Mouse (Mus musculus) adrenal gland (tissue): ENCODE measurements at regions not wholly inside any gene's neighbourhood (a gene's known extent, or its start where the extent isn't known, plus 50 kb on each side); places are given as distances from the start of the nearest gene placed in this dataset.

Source experiments
- intact Hi-C: fragments of 180-260 bp; cut with DNase I; formaldehyde crosslinking; loops from one replicate; pipeline ENCODE4 v1.15.1; 2025

GRCm38 (mm10) chr8:53749263-53749662, 110.4 kb upstream of the Neil3 start:
- intact Hi-C loops, result no loop called here

DNA sequence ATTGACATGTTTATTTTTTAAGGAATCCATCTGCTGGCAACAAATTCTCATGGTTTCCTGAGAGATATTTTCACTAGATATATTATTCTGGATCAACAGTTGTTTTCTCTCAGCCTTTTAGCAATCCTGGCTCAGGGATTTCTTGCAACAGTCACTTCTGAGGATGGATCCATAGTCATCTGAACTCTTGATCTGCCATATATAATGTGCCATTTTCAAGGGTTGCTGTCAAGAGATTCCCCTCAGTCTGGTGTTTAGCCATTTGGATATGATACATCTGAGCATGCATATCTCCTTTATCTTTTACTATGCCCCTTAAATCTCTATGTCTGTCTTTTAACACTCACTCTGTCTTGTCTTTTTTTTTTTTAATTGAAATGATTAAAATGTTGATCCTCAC, 130.3 kb upstream of the Neil3 start:
- intact Hi-C loops, result no loop called here

GRCm38 (mm10) chr8:53775511-53775910, 136.6 kb upstream of the Neil3 start:
- intact Hi-C loops, result no loop called here

- intact Hi-C loops, result no loop called here
Observed at GRCm38 (mm10) chr8:53780886-53781285, 142.0 kb upstream of the Neil3 start.

DNA sequence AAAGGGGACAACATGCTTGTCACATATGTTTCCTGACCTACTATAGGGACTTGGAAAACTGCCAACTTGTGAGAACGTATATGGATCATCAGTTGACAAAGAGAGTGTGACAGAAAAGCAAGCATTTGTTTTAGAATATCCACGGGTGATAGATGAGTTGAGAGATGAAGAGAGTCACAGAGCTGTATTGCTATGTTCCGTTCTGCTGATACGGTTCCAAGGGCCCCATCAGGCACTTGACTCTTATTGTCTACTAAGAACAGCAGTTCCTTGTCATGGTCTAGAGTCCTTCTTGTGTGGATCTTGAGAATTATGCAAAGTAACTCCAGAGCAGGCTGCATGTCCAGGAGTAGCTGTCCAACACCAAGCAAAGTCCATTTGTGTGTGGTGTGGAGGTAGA, 143.0 kb upstream of the Neil3 start:
- intact Hi-C loops, result no loop called here

DNA sequence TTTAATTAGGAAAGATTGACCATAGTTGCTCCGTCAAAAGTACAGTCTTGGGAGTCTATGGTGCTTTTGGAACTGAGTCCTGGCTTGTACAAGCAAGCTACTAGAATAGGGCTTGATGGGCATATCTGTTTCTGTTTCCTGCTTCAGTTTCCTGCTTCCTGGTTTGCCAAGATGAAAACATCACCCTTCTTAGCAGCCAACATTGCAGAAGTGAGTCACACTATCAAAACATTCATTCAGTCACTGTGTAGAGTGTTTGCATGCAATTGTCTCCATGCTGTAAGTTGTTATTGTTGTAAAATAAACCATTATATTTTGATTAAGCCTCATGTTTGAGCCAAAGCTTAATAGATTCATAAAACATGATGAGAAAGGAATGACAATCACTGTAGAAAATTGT, 149.3 kb upstream of the Neil3 start:
- intact Hi-C loops, result no loop called here

DNA sequence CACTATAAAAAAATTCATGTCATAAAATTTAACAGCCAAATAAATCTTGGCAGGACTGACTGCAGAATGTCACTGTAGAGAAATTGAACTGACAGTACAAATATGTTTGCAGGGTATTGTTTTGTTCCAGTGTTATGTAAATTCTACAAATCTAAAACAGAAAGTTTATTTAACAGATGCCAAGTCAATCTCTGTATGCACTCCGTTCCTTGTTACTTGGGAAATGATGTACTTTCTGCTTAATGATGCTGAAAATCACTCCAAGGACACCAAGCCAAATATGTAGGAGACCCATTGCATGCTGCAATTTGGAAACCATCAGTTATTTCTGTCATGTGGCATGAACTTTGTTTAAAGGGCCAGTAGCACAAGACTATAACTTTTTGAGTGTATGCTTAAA, 182.3 kb upstream of the Neil3 start:
- intact Hi-C loops, result no loop called here

GRCm38 (mm10) chr8:53827395-53827794, 188.5 kb upstream of the Neil3 start:
- intact Hi-C loops, result no loop called here

- intact Hi-C loops, result no loop called here
Observed at GRCm38 (mm10) chr8:53847821-53848220, 209.0 kb upstream of the Neil3 start.

DNA sequence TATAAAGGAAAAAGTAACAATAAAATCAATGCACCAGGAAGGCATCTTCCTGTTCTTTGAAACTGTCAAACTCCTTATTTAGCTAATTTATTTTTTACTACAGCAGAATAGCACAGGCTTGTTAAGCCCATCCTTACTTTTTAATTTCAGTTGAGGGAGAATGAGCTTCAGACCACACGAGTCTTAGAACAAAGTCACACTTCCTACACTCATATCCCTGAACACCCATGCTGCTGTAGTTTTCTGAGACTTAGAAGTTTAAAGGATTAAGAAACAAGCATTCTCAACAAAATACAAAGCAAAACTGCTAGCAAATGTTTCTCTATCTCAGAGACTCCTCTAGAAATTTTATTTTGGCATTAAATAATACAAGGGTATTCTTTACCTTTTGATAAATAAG, 208.8 kb upstream of the Vegfc start:
- intact Hi-C loops, result no loop called here

DNA sequence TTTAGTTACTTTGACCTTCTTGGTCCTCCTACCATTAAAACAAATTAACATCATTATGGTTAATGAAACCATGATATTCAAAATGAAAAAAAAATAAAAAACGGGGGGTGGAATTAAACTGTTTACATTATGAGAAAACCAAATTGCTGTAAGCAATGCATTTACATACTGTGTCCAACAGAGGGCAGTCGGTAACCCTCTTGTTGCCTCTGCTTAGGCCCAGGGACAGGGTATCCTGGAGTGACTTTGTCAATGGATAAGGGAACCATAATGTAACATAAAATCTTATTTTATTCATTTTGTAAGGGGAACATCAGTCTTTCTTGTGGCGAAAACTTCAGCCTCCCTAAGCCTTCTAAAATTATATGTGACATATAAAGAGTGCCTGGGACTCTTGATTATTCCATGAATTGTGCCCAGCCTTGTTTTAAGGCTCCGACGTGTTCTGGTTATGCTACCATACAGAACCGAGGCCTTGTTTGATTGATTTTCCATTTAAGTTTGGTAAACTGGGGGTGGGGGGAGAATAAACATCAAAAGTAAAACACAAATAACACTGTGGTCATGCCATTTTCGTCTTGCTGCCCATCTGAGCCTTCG, 207.3 kb upstream of the Vegfc start:
- intact Hi-C loops, result loop anchor here (2.0 to 5.0 kb wide), 2 partner anchors 282 to 621 kb away; no protein-coding TSS in a partner anchor

GRCm38 (mm10) chr8:53872033-53872619, 205.3 kb upstream of the Vegfc start:
- intact Hi-C loops, result loop anchor here (5.0 kb wide), 1 partner anchor 280 kb away; no protein-coding TSS in a partner anchor

DNA sequence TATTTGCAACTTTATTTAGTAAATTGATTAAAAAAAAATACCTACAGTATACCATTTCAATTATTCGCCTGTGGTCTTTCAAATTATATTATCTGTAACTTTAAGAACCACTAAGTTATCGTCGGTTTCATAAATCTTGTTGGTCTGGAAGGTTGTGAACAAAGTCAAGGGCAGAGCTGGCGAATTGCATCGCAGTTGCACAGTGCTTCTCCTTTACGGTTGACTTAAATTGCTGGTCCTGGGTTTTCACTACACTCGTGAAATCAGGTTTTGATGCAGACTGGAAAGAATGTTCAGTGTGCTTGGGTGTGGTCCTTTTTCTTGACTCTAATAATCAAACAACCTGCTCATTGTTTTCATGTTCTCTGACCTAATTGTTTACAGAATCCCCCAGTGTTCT, 198.6 kb upstream of the Vegfc start:
- intact Hi-C loops, result loop anchor here (5.0 kb wide), 1 partner anchor 198 kb away; the partner anchor contains the start of gene Vegfc

- intact Hi-C loops, result no loop called here
Observed at GRCm38 (mm10) chr8:53881551-53881950, 195.9 kb upstream of the Vegfc start.

DNA sequence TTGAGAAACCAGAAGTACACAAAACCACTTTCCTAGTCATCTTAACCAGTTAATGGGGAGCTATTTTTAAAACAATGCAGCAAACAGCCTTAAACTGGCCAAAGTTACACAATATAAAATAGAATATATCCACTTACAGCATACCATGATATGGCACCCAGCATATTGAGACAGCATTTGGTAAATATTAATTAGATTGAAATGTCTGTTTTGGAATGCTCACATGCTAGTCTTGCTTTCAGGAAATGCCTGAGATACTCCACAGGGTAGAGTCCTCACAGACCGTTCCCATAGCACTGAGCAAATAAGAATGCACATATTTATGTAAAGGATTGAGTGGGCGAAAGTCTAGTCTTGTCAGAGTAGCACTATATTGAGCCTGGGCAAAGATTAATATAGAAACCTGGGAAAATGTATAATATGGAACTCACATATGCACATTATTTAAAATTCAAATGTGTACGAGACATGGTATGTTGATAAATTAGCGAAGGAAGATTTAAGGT, 185.1 kb upstream of the Vegfc start:
- intact Hi-C loops, result no loop called here

DNA sequence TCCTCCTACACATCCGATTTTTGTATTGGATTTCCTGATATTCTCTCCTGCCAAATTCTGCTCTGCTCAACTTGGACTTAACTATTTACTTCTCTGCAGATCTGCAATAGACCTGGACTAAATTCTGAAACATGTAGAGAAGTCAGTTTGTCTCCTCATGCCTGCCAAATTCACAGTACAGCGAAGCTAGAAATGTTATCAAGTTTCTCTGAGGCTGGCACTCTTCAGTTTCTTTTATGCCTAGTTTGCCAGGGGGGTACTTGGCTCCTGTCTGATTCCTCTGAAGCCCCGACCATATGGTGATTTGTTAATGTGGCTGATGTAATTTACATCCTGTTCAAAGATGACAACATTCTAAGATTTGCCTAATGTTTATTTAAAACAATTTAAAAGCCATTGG, 184.6 kb upstream of the Vegfc start:
- intact Hi-C loops, result no loop called here

- intact Hi-C loops, result no loop called here
Observed at GRCm38 (mm10) chr8:53922343-53922742, 155.1 kb upstream of the Vegfc start.

- intact Hi-C loops, result no loop called here
Observed at GRCm38 (mm10) chr8:53930685-53931084, 146.7 kb upstream of the Vegfc start.

GRCm38 (mm10) chr8:53938392-53938791, 139.0 kb upstream of the Vegfc start:
- intact Hi-C loops, result no loop called here

GRCm38 (mm10) chr8:53939519-53939918, 137.9 kb upstream of the Vegfc start:
- intact Hi-C loops, result no loop called here

GRCm38 (mm10) chr8:53941144-53941543, 136.3 kb upstream of the Vegfc start:
- intact Hi-C loops, result no loop called here

DNA sequence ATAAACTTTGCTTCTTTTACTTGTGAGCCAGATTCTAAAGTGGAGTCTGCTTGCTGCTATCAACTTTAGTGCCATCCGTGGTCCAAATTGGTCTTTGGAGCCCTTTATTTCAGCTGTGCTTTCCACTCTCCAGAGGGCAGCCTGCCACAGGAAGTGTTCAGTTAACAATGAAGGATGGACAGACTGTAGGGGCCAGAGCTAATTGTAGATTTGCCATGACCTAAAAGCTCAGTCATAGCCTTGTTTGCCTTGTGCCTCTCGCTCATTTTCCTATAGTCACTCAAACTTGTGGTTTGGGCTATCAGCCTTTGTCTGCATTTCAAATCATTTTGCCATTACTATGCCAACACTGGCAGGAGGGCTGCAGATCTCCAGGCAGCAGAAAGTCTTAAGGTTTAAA, 131.8 kb upstream of the Vegfc start:
- intact Hi-C loops, result no loop called here

DNA sequence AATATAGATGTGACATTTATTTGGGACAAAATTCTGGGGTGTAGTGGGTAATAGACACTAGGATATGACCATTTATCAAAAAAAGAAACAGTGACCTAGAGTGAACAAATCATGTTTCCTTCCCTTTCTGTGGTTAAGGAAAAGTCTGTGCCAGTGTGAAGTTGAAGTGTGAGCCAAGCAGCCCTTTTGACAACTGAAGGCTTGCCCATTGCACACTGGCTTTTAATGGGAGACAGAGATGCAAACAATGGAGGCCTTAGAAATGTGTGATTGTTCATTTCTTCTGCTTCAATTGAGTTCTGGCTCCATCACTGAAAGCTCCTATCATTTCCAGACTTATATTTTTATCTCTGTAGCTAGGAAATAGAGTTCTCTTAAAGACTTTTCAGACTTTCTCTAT, 130.0 kb upstream of the Vegfc start:
- intact Hi-C loops, result no loop called here
